Comparison of ENCODE assay signal across 8 mouse cellular contexts in genomic region chr17:28987713-28988112, GRCm38 (mm10). TPM values are rescaled to one million over a fixed set of nuclear protein-coding genes. Genes with fewer than 3 reads are reported as not detected.
A peak's percentile ranks its signal among the peaks of the same experiment; 100 is the strongest.
DNase-seq lines count a peak whose midpoint lies in the region; ATAC-seq and TF ChIP-seq lines count a peak whose summit lies in the region.

No protein-coding gene starts in this region.

- DNase-seq in forebrain, postnatal 0 days: peak; percentile 70
- peak; percentile 80 for DNase-seq in midbrain, embryonic 14.5 days
- peak; percentile 73 for DNase-seq in brain, adult 2 months (ENCODE audit: low read depth, low spot score)
- peak; percentile 61 for DNase-seq in kidney, postnatal 10 days
- DNase-seq in retina, embryonic 14.5 days (ENCODE audit: low spot score): peak; percentile 73
- DNase-seq in ovary, postnatal 36 days (ENCODE audit: low spot score): no peak

- no peak overlapping the region for H3K9ac ChIP-seq in forebrain, postnatal 0 days
- no peak overlapping the region for H3K9ac ChIP-seq in forebrain, embryonic 16.5 days (replicated peaks; ENCODE audit: low read depth, low read length)
- no peak overlapping the region for H3K9ac ChIP-seq in midbrain, embryonic 14.5 days (replicated peaks; ENCODE audit: low read length)
- H3K9ac ChIP-seq in midbrain, embryonic 13.5 days (replicated peaks): no peak overlapping the region

- H3K27me3 ChIP-seq in forebrain, postnatal 0 days (ENCODE audit: insufficient read depth, low read length): no peaks in the 10 kb centered on the region
- no peaks in the 10 kb centered on the region for H3K27me3 ChIP-seq in forebrain, embryonic 16.5 days (replicated peaks; ENCODE audit: control insufficient read depth, insufficient read depth, low read length)
- no peaks in the 10 kb centered on the region for H3K27me3 ChIP-seq in midbrain, embryonic 14.5 days (ENCODE audit: control insufficient read depth, insufficient read depth, low read length)
- no peaks in the 10 kb centered on the region for H3K27me3 ChIP-seq in midbrain, embryonic 13.5 days

- H3K36me3 ChIP-seq in forebrain, postnatal 0 days (ENCODE audit: insufficient read depth): peaks cover 65% of the 10 kb centered on the region
- H3K36me3 ChIP-seq in forebrain, embryonic 16.5 days (ENCODE audit: control insufficient read depth, insufficient read depth): peaks cover 17% of the 10 kb centered on the region
- H3K36me3 ChIP-seq in midbrain, embryonic 14.5 days (ENCODE audit: control insufficient read depth, insufficient read depth, low read length): peaks cover 90% of the 10 kb centered on the region
- H3K36me3 ChIP-seq in midbrain, embryonic 13.5 days: peaks cover 90% of the 10 kb centered on the region

- H3K27ac ChIP-seq in forebrain, postnatal 0 days (ENCODE audit: low read depth, low read length): no peak overlapping the region
- no peak overlapping the region for H3K27ac ChIP-seq in forebrain, embryonic 16.5 days (ENCODE audit: low read length)
- H3K27ac ChIP-seq in midbrain, embryonic 14.5 days (replicated peaks; ENCODE audit: low read depth, low read length): no peak overlapping the region
- H3K27ac ChIP-seq in midbrain, embryonic 13.5 days: no peak overlapping the region

- no peak overlapping the region for H3K4me3 ChIP-seq in forebrain, postnatal 0 days (ENCODE audit: low read depth, low read length)
- no peak overlapping the region for H3K4me3 ChIP-seq in forebrain, embryonic 16.5 days (replicated peaks; ENCODE audit: low read length)
- H3K4me3 ChIP-seq in midbrain, embryonic 14.5 days (replicated peaks; ENCODE audit: low read depth, low read length): no peak overlapping the region
- H3K4me3 ChIP-seq in midbrain, embryonic 13.5 days (replicated peaks): no peak overlapping the region

- WGBS in forebrain, postnatal 0 days: 66% methylated on average over 4 of the region's 4 CpGs
- WGBS in forebrain, embryonic 16.5 days: 63% methylated on average over 4 of the region's 4 CpGs
- 73% methylated on average over 4 of the region's 4 CpGs for WGBS in midbrain, embryonic 14.5 days
- 70% methylated on average over 4 of the region's 4 CpGs for WGBS in midbrain, embryonic 13.5 days

- no peaks in the 10 kb centered on the region for H3K9me3 ChIP-seq in forebrain, postnatal 0 days (ENCODE audit: low read length)
- H3K9me3 ChIP-seq in forebrain, embryonic 16.5 days (ENCODE audit: control insufficient read depth, low read length): no peaks in the 10 kb centered on the region
- no peaks in the 10 kb centered on the region for H3K9me3 ChIP-seq in midbrain, embryonic 14.5 days (ENCODE audit: control insufficient read depth, low read length)
- H3K9me3 ChIP-seq in midbrain, embryonic 13.5 days: no peaks in the 10 kb centered on the region

- no peaks in the 10 kb centered on the region for H3K4me1 ChIP-seq in forebrain, postnatal 0 days (ENCODE audit: insufficient read depth)
- peaks cover 17% of the 10 kb centered on the region for H3K4me1 ChIP-seq in forebrain, embryonic 16.5 days (replicated peaks; ENCODE audit: control insufficient read depth, insufficient read depth, low read length)
- no peaks in the 10 kb centered on the region for H3K4me1 ChIP-seq in midbrain, embryonic 14.5 days (ENCODE audit: control insufficient read depth, insufficient read depth, low read length)
- no peaks in the 10 kb centered on the region for H3K4me1 ChIP-seq in midbrain, embryonic 13.5 days (replicated peaks)

- ATAC-seq in forebrain, postnatal 0 days: peak; percentile 36; the same call in 1 of the 2 replicates
- no peak for ATAC-seq in forebrain, embryonic 16.5 days
- ATAC-seq in midbrain, embryonic 14.5 days (ENCODE audit: low FRiP score, low TSS enrichment): no peak
- ATAC-seq in midbrain, embryonic 13.5 days: no peak

- TF ChIP-seq CTCF in forebrain, postnatal 0 days (IDR thresholded peaks at IDR 0.05; ENCODE audit: low read depth): peak; percentile 87

- H3K4me2 ChIP-seq in forebrain, postnatal 0 days (ENCODE audit: low read depth): no peak overlapping the region
- no peak overlapping the region for H3K4me2 ChIP-seq in forebrain, embryonic 16.5 days (ENCODE audit: low read length)
- no peak overlapping the region for H3K4me2 ChIP-seq in midbrain, embryonic 14.5 days (ENCODE audit: low read length)
- H3K4me2 ChIP-seq in midbrain, embryonic 13.5 days (replicated peaks): no peak overlapping the region

RNA-seq across cellular contexts. Expression of gene Stk38, which starts 20.1 kb away (rescaled TPM):
- 49.0 and 58.8 TPM in 2 replicates for total RNA-seq in forebrain, postnatal 0 days (2014; rRNA removed)
- polyA plus RNA-seq in forebrain, postnatal 0 days (2015; fragmentation: Nextera tagmentation; extraction: Ambion mirVana): 32.8 and 43.7 TPM in 2 replicates
- polyA plus RNA-seq in forebrain, embryonic 16.5 days (2015; fragmentation: Nextera tagmentation; extraction: Ambion mirVana): 129 and 136 TPM in 2 replicates
- polyA plus RNA-seq in midbrain, embryonic 14.5 days (2014; fragmentation: Nextera tagmentation; extraction: Ambion mirVana): 74.8 and 102 TPM in 2 replicates
- polyA plus RNA-seq in midbrain, embryonic 13.5 days (2015; fragmentation: Nextera tagmentation; extraction: Ambion mirVana): 126 and 134 TPM in 2 replicates

RNA-seq across cellular contexts. Expression of gene Kctd20, which starts 36.0 kb away (rescaled TPM):
- total RNA-seq in forebrain, postnatal 0 days (2014; rRNA removed): 69.2 and 77.3 TPM in 2 replicates
- 63.4 and 72.9 TPM in 2 replicates for polyA plus RNA-seq in forebrain, postnatal 0 days (2015; fragmentation: Nextera tagmentation; extraction: Ambion mirVana)
- 123 and 135 TPM in 2 replicates for polyA plus RNA-seq in forebrain, embryonic 16.5 days (2015; fragmentation: Nextera tagmentation; extraction: Ambion mirVana)
- 61.1 and 93.6 TPM in 2 replicates for polyA plus RNA-seq in midbrain, embryonic 14.5 days (2014; fragmentation: Nextera tagmentation; extraction: Ambion mirVana)
- polyA plus RNA-seq in midbrain, embryonic 13.5 days (2015; fragmentation: Nextera tagmentation; extraction: Ambion mirVana): 97.3 and 97.9 TPM in 2 replicates

RNA-seq across cellular contexts. Expression of gene Pxt1, which starts 44.1 kb away (rescaled TPM):
- total RNA-seq in forebrain, postnatal 0 days (2014; rRNA removed): not detected in 2 replicates
- not detected in 2 replicates for polyA plus RNA-seq in forebrain, postnatal 0 days (2015; fragmentation: Nextera tagmentation; extraction: Ambion mirVana)
- not detected in 2 replicates for polyA plus RNA-seq in forebrain, embryonic 16.5 days (2015; fragmentation: Nextera tagmentation; extraction: Ambion mirVana)
- not detected in 2 replicates for polyA plus RNA-seq in midbrain, embryonic 14.5 days (2014; fragmentation: Nextera tagmentation; extraction: Ambion mirVana)
- not detected in 2 replicates for polyA plus RNA-seq in midbrain, embryonic 13.5 days (2015; fragmentation: Nextera tagmentation; extraction: Ambion mirVana)

RNA-seq across cellular contexts. Expression of gene Srsf3, which starts 44.7 kb away (rescaled TPM):
- 263 and 287 TPM in 2 replicates for total RNA-seq in forebrain, postnatal 0 days (2014; rRNA removed)
- 367 and 416 TPM in 2 replicates for polyA plus RNA-seq in forebrain, postnatal 0 days (2015; fragmentation: Nextera tagmentation; extraction: Ambion mirVana)
- polyA plus RNA-seq in forebrain, embryonic 16.5 days (2015; fragmentation: Nextera tagmentation; extraction: Ambion mirVana): 571 and 653 TPM in 2 replicates
- polyA plus RNA-seq in midbrain, embryonic 14.5 days (2014; fragmentation: Nextera tagmentation; extraction: Ambion mirVana): 486 and 559 TPM in 2 replicates
- 590 and 618 TPM in 2 replicates for polyA plus RNA-seq in midbrain, embryonic 13.5 days (2015; fragmentation: Nextera tagmentation; extraction: Ambion mirVana)
